Mouse (Mus musculus) skeletal muscle tissue, adult 2 months (tissue): ENCODE measurements around the gene Des.

ENCODE experiments used
- DNase-seq: peaks from one replicate; pipeline ENCODE4 v3.0.0-alpha.2; 2012; ENCODE audit warnings: low read depth, low spot score

Des gene

GRCm38 (mm10) chr1:75382356-75383071 lies 22.4 kb downstream of the Des start:
- no peak for DNase-seq

GRCm38 (mm10) chr1:75384470-75385141 lies 24.5 kb downstream of the Des start:
- no peak for DNase-seq

GRCm38 (mm10) chr1:75385142-75385730 lies 25.1 kb downstream of the Des start:
- no peak for DNase-seq

- DNase-seq: no peak
Measured at GRCm38 (mm10) chr1:75386149-75386548, 26.0 kb downstream of the Des start.

GRCm38 (mm10) chr1:75387469-75387928 lies 27.4 kb downstream of the Des start:
- no peak for DNase-seq

- DNase-seq: no peak
Measured at GRCm38 (mm10) chr1:75387929-75388897, 28.1 kb downstream of the Des start.

- DNase-seq: no peak
Measured at GRCm38 (mm10) chr1:75388898-75389515, 28.9 kb downstream of the Des start.

GRCm38 (mm10) chr1:75393139-75393538 lies 33.0 kb downstream of the Des start:
- DNase-seq: peak; percentile 88

- DNase-seq: no peak
Measured at GRCm38 (mm10) chr1:75393846-75394245, 33.7 kb downstream of the Des start.

- DNase-seq: peak; percentile 96
Measured at GRCm38 (mm10) chr1:75398761-75399402, 38.8 kb downstream of the Des start.

GRCm38 (mm10) chr1:75399755-75400492 lies 39.8 kb downstream of the Des start:
- peak; percentile 95 for DNase-seq

- DNase-seq: peak; percentile 86
Measured at GRCm38 (mm10) chr1:75400493-75401115, 40.5 kb downstream of the Des start.

GRCm38 (mm10) chr1:75405547-75405946 lies 45.4 kb downstream of the Des start:
- DNase-seq: no peak

GRCm38 (mm10) chr1:75406173-75406572 lies 46.0 kb downstream of the Des start:
- no peak for DNase-seq

- peak; percentile 81 for DNase-seq
Measured at GRCm38 (mm10) chr1:75407056-75407455, 46.9 kb downstream of the Des start.

- no peak for DNase-seq
Measured at GRCm38 (mm10) chr1:75408210-75408609, 48.1 kb downstream of the Des start.

- no peak for DNase-seq
Measured at GRCm38 (mm10) chr1:75409950-75410349, 49.8 kb downstream of the Des start.

GRCm38 (mm10) chr1:75412196-75412595 lies 52.1 kb downstream of the Des start:
- DNase-seq: no peak

GRCm38 (mm10) chr1:75413749-75414148 lies 53.6 kb downstream of the Des start:
- DNase-seq: peak; percentile 57
